Mouse (Mus musculus): ENCODE measurements around the gene Apmap. TPM values are rescaled to one million over a fixed set of nuclear protein-coding genes. Genes with fewer than 3 reads are reported as not detected.

Apmap gene
- 140 and 172 TPM in 2 replicates for polyA plus RNA-seq (2012; rRNA removed; ENCODE audit: low replicate concordance)

DNA sequence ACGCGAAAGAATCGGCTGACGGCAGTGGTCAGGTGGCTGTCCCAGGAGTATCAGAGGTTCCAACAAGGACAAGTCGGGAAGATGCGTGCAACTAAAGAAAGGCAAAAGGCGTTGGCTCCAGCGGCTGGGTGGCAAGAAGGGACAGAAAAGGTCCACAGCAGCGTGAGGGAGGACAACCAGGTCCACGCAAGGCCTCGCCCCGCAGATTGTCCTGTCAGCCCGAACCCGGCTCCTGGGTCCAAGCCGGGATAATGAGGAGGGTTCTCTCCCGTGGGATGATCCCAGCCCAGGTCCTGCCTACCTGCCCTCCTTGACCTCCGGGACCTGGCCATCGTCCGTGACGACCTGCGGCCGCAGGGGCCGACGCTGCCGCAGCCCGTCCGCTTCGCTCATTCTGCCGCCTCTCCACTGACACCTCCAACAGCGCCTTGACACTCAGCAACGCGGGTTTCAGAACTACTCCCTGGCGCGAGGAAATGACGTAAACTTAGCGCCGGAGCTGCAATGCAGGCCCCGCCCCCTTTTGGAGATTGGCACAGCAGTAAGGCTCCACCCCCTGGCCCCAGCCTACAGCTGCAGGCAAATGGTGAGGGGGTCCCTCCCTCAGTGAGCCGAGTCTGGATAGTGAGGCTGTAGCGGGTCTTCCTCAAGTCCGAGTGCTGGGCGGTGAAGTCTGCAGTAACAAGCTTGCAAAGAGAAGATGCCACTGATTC, at the start of gene Apmap:
Gene Apmap (minus strand): TSS at position 481 of the 713 bp plus-strand sequence.

DNA sequence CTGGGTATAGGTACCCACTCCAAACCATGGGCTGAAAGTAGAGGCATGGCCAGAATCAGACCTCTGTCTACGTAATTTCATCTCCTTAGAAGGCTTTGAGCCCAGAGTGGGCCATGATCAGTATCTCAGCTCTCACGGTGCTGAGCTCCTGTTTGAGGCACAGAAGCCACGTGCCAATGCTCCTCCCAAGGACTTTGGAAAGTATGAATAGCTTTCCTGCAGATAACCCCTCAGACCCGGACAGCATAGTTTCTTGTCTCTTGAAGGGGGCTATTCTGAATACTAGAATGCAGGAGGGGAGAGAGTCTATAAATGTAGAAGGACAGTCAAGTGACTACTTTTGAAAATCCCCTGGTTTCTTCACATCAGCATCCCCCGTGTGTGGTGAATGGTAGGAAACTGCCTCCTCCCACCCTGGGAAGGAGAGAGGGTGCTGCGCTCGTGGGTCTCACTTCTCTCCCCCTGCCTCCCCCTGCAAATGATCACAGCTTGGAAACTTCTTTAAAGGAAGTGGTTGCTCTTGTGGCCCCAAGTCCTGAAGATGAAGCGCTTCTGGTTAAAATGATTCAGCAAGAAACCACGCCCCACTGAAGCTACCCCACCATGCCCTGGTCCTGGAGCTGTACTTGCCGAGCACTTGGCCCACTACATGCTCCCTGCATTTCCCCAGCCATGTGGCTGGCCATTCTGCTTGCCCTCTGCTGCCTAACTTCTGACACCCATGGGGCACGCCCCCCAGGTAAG, 38.3 kb downstream of the Apmap start, which contains the start of gene Cst7:
Gene Cst7 (plus strand): TSS at position 569 of the 744 bp plus-strand sequence.

Other genes with a start within 250 kb of the Apmap start
- gene 3300002I08Rik, start 245.8 kb downstream of the Apmap start, polyA plus RNA-seq (2012; rRNA removed; ENCODE audit: low replicate concordance), result 2.2 and 3.1 TPM in 2 replicates
- gene Zfp442, start 157.1 kb downstream of the Apmap start, polyA plus RNA-seq (2012; rRNA removed; ENCODE audit: low replicate concordance), result 0.27 and 0.55 TPM in 2 replicates
- 0.04 TPM in 1 of 2 replicates, not detected in the other for gene Zfp345, start 123.5 kb downstream of the Apmap start, polyA plus RNA-seq (2012; rRNA removed; ENCODE audit: low replicate concordance)
- 0.53 and 5.3 TPM in 2 replicates for gene Cst7, start 38.2 kb downstream of the Apmap start, polyA plus RNA-seq (2012; rRNA removed; ENCODE audit: low replicate concordance)
- gene Acss1, start 59.9 kb upstream of the Apmap start, polyA plus RNA-seq (2012; rRNA removed; ENCODE audit: low replicate concordance), result 22.0 and 29.8 TPM in 2 replicates
- gene Vsx1, start 80.8 kb upstream of the Apmap start, polyA plus RNA-seq (2012; rRNA removed; ENCODE audit: low replicate concordance), result not detected in 2 replicates
- 45.2 and 66.4 TPM in 2 replicates for gene Entpd6, start 140.5 kb upstream of the Apmap start, polyA plus RNA-seq (2012; rRNA removed; ENCODE audit: low replicate concordance)
- gene Pygb, start 178.2 kb upstream of the Apmap start, polyA plus RNA-seq (2012; rRNA removed; ENCODE audit: low replicate concordance), result 135 and 157 TPM in 2 replicates